Mouse (Mus musculus): ENCODE measurements around the gene Lrpap1. TPM values are rescaled to one million over a fixed set of nuclear protein-coding genes. Genes with fewer than 3 reads are reported as not detected.

The Lrpap1 gene
- polyA plus RNA-seq, 1 experiment from 2014 or later = 77.9 TPM

- no peak for ATAC-seq (ENCODE audit: insufficient read depth)
- no peak overlapping the region for H3K4me2 ChIP-seq
- H3K27me3 ChIP-seq = peaks cover 27% of the 10 kb centered on the region
- no peak overlapping the region for H3K4me3 ChIP-seq (replicated peaks)
- no peak overlapping the region for H3K9ac ChIP-seq
- no peak overlapping the region for H3K27ac ChIP-seq (replicated peaks)
- WGBS (ENCODE audit: insufficient replicate concordance) = 63% methylated on average over 11 of the region's 11 CpGs
- no peaks in the 10 kb centered on the region for H3K36me3 ChIP-seq (replicated peaks)
- H3K4me1 ChIP-seq (replicated peaks) = no peaks in the 10 kb centered on the region
- no peaks in the 10 kb centered on the region for H3K9me3 ChIP-seq (replicated peaks)
Observed at GRCm38 (mm10) chr5:35138183-35138611, 32.6 kb upstream of the Lrpap1 start.

DNA sequence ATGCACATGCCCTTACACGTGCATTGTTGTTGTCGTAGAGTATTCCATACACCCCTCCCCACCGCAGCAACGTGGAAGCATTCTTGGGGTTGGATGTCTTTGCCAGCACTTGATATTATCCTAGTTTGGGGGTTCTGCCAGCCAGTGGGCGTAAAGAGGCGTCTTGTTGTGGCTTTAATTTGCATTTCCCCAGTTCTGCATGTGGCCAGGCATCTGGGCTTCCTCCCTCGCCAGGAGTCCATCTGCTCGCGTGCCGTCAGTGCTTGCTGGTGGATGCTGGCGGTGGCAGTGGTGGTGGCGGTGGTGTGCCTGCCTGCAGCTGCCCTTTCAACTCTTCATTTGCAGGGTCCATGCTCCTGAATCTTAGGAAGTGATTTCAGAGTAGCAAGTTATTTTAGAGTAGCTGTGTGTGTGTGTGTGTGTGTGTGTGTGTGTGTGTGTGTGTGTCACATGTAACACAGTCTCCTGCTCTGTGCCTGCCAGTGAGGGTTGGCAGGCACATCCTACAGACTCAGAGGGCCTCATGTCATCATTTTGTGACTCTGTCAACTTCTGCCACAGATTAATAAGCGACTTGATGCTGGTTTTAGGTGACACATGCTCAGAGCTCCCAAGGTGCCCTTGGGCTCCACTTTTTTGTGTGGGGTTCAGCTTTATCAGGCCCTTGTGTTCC is 32.1 kb upstream of the Lrpap1 start:
- no peaks in the 10 kb centered on the region for H3K9me3 ChIP-seq (replicated peaks)
- H3K36me3 ChIP-seq (replicated peaks) = no peaks in the 10 kb centered on the region
- no peak overlapping the region for H3K4me3 ChIP-seq (replicated peaks)
- no peaks in the 10 kb centered on the region for H3K4me1 ChIP-seq (replicated peaks)
- WGBS (ENCODE audit: insufficient replicate concordance) = 59% methylated on average over 13 of the region's 13 CpGs
- H3K27me3 ChIP-seq = peaks cover 27% of the 10 kb centered on the region
- no peak overlapping the region for H3K4me2 ChIP-seq
- no peak overlapping the region for H3K27ac ChIP-seq (replicated peaks)
- no peak overlapping the region for H3K9ac ChIP-seq
- no peak for ATAC-seq (ENCODE audit: insufficient read depth)

DNA sequence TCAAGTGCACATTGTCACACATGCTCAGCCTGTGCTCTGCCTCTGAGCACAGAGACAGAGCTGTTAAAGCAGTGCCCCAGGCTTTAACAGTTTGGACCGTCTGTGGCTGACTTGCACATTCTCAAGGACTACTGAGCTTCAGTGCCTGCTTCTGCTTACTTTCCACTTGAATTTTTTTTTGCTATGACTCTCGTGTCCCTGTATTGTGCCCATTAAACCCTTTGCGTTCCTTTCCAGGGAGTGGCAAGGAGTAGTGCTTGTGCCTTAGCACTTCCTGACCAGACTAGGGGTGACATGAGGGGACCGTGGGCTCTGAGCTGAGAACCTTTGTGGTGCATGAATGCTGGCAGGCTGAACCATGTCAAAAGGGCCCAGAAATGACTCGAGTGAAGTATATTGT is 30.3 kb upstream of the Lrpap1 start:
- Histone ChIP-seq H3K4me1 (replicated peaks) (no peaks in the 10 kb centered on the region), H3K27me3 (peaks cover 23% of the 10 kb centered on the region), H3K4me2 (no peak overlapping the region), H3K9me3 (replicated peaks) (no peaks in the 10 kb centered on the region), H3K4me3 (replicated peaks) (no peak overlapping the region), H3K36me3 (replicated peaks) (no peaks in the 10 kb centered on the region), H3K27ac (replicated peaks) (no peak overlapping the region), H3K9ac (no peak overlapping the region)
- no peak for ATAC-seq (ENCODE audit: insufficient read depth)
- 50% methylated on average over 5 of the region's 5 CpGs for WGBS (ENCODE audit: insufficient replicate concordance)

GRCm38 (mm10) chr5:35134286-35134685 is 28.7 kb upstream of the Lrpap1 start:
- Histone ChIP-seq H3K36me3 (replicated peaks) (no peaks in the 10 kb centered on the region), H3K4me2 (no peak overlapping the region), H3K9me3 (replicated peaks) (no peaks in the 10 kb centered on the region), H3K9ac (no peak overlapping the region), H3K27ac (replicated peaks) (no peak overlapping the region), H3K4me3 (replicated peaks) (no peak overlapping the region), H3K4me1 (replicated peaks) (no peaks in the 10 kb centered on the region), H3K27me3 (peaks cover 19% of the 10 kb centered on the region; the same call in 1 of the 2 replicates)
- no peak for ATAC-seq (ENCODE audit: insufficient read depth)
- 51% methylated on average over 3 of the region's 3 CpGs for WGBS (ENCODE audit: insufficient replicate concordance)

DNA sequence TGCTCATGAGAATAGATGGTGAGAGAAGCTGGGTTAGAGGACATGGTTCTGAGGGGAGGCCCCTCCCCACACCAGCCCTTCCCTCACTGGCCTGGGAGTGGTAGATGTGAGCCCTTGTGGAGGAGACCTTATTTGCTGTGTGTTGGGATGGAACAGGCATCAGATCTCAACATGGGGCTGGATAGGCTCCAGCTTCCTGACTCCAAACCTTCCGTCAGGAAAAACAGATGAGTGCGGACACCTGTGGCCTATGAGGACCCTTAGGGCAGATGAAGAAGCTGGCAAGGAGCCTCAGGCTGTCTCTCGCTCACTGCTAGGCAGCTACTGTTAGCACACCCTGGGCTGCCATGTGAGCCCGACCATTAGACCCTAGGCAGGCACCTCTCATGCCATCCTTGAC is 27.9 kb upstream of the Lrpap1 start:
- no peaks in the 10 kb centered on the region for H3K36me3 ChIP-seq (replicated peaks)
- H3K9ac ChIP-seq = no peak overlapping the region
- H3K4me1 ChIP-seq (replicated peaks) = no peaks in the 10 kb centered on the region
- H3K9me3 ChIP-seq (replicated peaks) = no peaks in the 10 kb centered on the region
- H3K4me2 ChIP-seq = no peak overlapping the region
- no peak for ATAC-seq (ENCODE audit: insufficient read depth)
- H3K27ac ChIP-seq (replicated peaks) = no peak overlapping the region
- no peak overlapping the region for H3K4me3 ChIP-seq (replicated peaks)
- 63% methylated on average over 4 of the region's 4 CpGs for WGBS (ENCODE audit: insufficient replicate concordance)
- peaks cover 19% of the 10 kb centered on the region; the same call in 1 of the 2 replicates for H3K27me3 ChIP-seq

DNA sequence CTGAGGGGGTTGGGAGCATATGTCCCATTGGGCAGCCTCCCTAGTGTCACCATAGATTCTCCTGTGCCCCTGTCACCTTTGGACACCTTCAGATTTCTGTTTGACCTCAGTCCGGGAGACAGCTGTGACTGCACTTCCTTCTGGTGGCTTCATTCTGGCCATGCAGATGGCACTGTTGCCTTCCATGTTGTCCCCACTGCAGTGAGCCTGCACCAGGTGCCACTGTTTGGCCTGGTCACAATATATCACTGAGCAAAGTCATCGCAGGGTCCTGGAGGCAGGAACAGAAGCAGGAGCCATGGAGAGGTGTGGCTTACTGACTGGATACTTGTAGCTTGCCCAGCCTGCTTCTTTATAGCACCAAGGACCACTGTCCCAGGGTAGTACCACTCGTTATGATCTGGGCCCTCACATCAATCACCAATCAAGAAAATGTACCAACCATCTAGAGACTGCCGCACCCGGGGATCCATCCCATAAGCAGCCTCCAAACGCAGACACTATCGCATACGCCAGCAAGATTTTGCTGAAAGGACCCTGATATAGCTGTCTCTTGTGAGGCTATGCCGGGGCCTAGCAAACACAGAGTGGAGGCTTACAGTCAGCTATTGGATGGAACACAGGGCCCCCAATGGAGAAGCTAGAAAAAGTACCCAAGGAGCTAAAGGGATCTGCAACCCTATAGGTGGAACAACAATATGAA is 26.9 kb upstream of the Lrpap1 start:
- WGBS (ENCODE audit: insufficient replicate concordance) = 67% methylated on average over 9 of the region's 9 CpGs

DNA sequence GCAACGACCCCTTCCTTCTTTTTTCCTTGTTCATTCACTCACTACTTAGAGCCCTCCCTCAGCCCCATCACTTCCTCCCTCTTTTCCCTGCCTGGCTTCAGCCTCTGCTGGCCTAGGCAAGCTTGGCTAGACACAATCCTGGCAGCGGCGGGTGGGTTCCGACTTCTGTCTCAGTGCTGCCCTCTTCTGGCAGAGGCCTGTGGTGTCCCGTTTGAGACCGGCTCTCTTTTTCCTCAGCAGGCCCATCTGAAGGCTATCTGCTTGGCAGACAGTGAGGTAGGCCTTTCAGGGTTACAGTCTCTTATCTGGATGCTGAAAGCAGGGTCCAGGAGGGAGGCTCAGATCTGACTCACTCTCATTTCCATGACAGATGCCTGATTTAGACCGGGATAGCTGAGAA is 26.2 kb upstream of the Lrpap1 start:
- no peak; the same call in 1 of the 2 replicates for ATAC-seq (ENCODE audit: insufficient read depth)
- no peak overlapping the region for H3K27ac ChIP-seq (replicated peaks)

More for the DNA sequence above, 26.9 kb upstream of the Lrpap1 start:
- Histone ChIP-seq H3K27ac (replicated peaks) (no peak overlapping the region), H3K36me3 (replicated peaks) (no peaks in the 10 kb centered on the region), H3K4me3 (replicated peaks) (no peak overlapping the region), H3K27me3 (peaks cover 19% of the 10 kb centered on the region; the same call in 1 of the 2 replicates), H3K4me2 (no peak overlapping the region), H3K9me3 (replicated peaks) (no peaks in the 10 kb centered on the region), H3K4me1 (replicated peaks) (no peaks in the 10 kb centered on the region), H3K9ac (no peak overlapping the region)
- ATAC-seq (ENCODE audit: insufficient read depth) = no peak

GRCm38 (mm10) chr5:35131237-35131636 is 25.7 kb upstream of the Lrpap1 start:
- Histone ChIP-seq H3K9me3 (replicated peaks) (no peaks in the 10 kb centered on the region), H3K4me1 (replicated peaks) (no peaks in the 10 kb centered on the region), H3K27me3 (peaks cover 19% of the 10 kb centered on the region; the same call in 1 of the 2 replicates), H3K36me3 (replicated peaks) (no peaks in the 10 kb centered on the region), H3K9ac (no peak overlapping the region), H3K4me3 (replicated peaks) (no peak overlapping the region), H3K4me2 (no peak overlapping the region), H3K27ac (replicated peaks) (no peak overlapping the region)
- ATAC-seq (ENCODE audit: insufficient read depth) = no peak
- WGBS (ENCODE audit: insufficient replicate concordance) = 17% methylated on average over 1 of the region's 1 CpGs

More for the DNA sequence above, 26.2 kb upstream of the Lrpap1 start:
- Histone ChIP-seq H3K9me3 (replicated peaks) (no peaks in the 10 kb centered on the region), H3K27me3 (peaks cover 19% of the 10 kb centered on the region; the same call in 1 of the 2 replicates), H3K4me3 (replicated peaks) (no peak overlapping the region), H3K9ac (no peak overlapping the region), H3K4me1 (replicated peaks) (no peaks in the 10 kb centered on the region), H3K4me2 (no peak overlapping the region), H3K36me3 (replicated peaks) (no peaks in the 10 kb centered on the region)
- 5% methylated on average over 7 of the region's 7 CpGs for WGBS (ENCODE audit: insufficient replicate concordance)

DNA sequence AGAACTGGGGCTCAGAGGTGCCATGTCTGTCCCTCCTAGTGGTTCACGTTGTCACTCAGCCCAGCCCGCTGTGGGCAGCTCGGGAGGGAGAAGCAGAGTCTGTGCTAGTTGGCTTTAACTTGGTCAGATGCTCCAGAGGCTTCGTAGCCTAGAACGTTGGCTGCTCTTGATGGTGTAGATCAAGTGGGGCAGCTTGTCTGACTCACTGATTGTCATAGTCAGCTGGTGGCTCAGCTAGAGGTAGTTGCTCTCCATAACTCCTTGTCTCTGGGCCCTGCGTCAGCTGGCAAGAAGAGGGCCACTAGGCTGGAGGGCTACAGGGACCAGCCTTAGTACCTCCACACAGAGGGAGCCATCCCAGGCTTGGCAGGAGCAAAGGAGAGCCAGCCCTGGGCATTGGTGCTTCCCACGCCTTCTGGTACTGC is 24.2 kb upstream of the Lrpap1 start:
- Histone ChIP-seq H3K9ac (no peak overlapping the region), H3K36me3 (replicated peaks) (no peaks in the 10 kb centered on the region), H3K27me3 (peaks cover 21% of the 10 kb centered on the region; the same call in 1 of the 2 replicates), H3K4me3 (replicated peaks) (no peak overlapping the region), H3K27ac (replicated peaks) (no peak overlapping the region), H3K9me3 (replicated peaks) (no peaks in the 10 kb centered on the region), H3K4me1 (replicated peaks) (no peaks in the 10 kb centered on the region), H3K4me2 (no peak overlapping the region)
- ATAC-seq (ENCODE audit: insufficient read depth) = no peak
- 73% methylated on average over 7 of the region's 7 CpGs for WGBS (ENCODE audit: insufficient replicate concordance)

DNA sequence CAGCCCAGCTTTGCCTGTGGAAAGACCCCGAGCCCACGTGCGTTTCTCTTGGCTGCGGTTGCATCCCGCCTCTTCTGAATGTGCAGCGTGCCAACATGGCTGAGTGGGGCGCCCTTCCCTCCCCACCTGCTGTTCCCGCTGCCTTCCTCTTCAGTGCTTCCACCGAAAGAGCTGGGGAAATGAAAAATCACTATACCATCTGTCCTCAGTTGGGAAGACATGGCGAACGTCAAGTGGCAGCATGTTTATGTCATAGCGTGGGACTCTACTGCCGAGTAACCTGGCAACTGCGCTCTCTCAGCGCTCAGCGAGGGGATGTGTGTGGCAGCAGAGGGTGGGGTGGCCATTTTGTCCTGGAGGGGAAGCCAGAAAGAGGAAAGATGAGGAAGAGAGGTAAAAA is 23.6 kb upstream of the Lrpap1 start:
- Histone ChIP-seq H3K27me3 (peaks cover 23% of the 10 kb centered on the region; the same call in 1 of the 2 replicates), H3K27ac (replicated peaks) (no peak overlapping the region), H3K4me1 (replicated peaks) (no peaks in the 10 kb centered on the region), H3K4me2 (no peak overlapping the region), H3K9ac (no peak overlapping the region), H3K9me3 (replicated peaks) (no peaks in the 10 kb centered on the region), H3K36me3 (replicated peaks) (no peaks in the 10 kb centered on the region), H3K4me3 (replicated peaks) (no peak overlapping the region)
- ATAC-seq (ENCODE audit: insufficient read depth) = no peak
- WGBS (ENCODE audit: insufficient replicate concordance) = 76% methylated on average over 16 of the region's 16 CpGs

GRCm38 (mm10) chr5:35120024-35120423 is 14.5 kb upstream of the Lrpap1 start:
- Histone ChIP-seq H3K27me3 (peaks cover 39% of the 10 kb centered on the region), H3K4me2 (no peak overlapping the region), H3K36me3 (replicated peaks) (no peaks in the 10 kb centered on the region), H3K4me3 (replicated peaks) (no peak overlapping the region), H3K9me3 (replicated peaks) (no peaks in the 10 kb centered on the region), H3K4me1 (replicated peaks) (peaks cover 21% of the 10 kb centered on the region), H3K27ac (replicated peaks) (no peak overlapping the region), H3K9ac (no peak overlapping the region)
- ATAC-seq (ENCODE audit: insufficient read depth) = no peak
- 64% methylated on average over 8 of the region's 8 CpGs for WGBS (ENCODE audit: insufficient replicate concordance)

All from liver, embryonic 15.5 days (tissue).